Mouse (Mus musculus) small intestine, adult 2 months (tissue): ENCODE results near the gene Lgi2.

Experiments used
- CTCF ChIP-seq: fragments of 200-500 bp; IDR thresholded peaks from 2 replicates; pipeline ENCODE4 v1.5.1; 2012; ENCODE audit warnings: low read depth, mild to moderate bottlenecking, control low read depth, inconsistent platforms, low read length, moderate library complexity, mixed read lengths; ENCODE audit not compliant: insufficient replicate concordance, insufficient read length; ENCODE audit errors: extremely low read depth
- POLR2A ChIP-seq: fragments of 200-500 bp; IDR thresholded peaks from 2 replicates; pipeline ENCODE4 v1.6.1; 2012; ENCODE audit warnings: low read depth, mild to moderate bottlenecking, control low read depth, inconsistent platforms, low read length, moderate library complexity

- TF ChIP-seq POLR2A (no peak), CTCF (no peak)
Measured at GRCm38 (mm10) chr5:52540186-52540585, 26.1 kb downstream of the Lgi2 start.
